Mouse (Mus musculus): ENCODE measurements at regions not wholly inside any gene's neighbourhood (a gene's known extent, or its start where the extent isn't known, plus 50 kb on each side); places are given as distances from the start of the nearest gene placed in this dataset.

GRCm38 (mm10) chr8:74082866-74083618 is 729.7 kb upstream of the Large1 start:
- ATAC-seq (replicated peaks) = no peak
- Histone ChIP-seq H3K27me3 (no peaks in the 10 kb centered on the region), H3K4me3 (no peak overlapping the region), H3K27ac (replicated peaks) (no peak overlapping the region), H3K36me3 (no peaks in the 10 kb centered on the region), H3K4me2 (replicated peaks) (no peak overlapping the region), H3K9me3 (peaks cover 5% of the 10 kb centered on the region; the same call in 1 of the 2 replicates), H3K4me1 (no peaks in the 10 kb centered on the region), H3K9ac (replicated peaks) (no peak overlapping the region)
- 84% methylated on average over 3 of the region's 3 CpGs for WGBS

DNA sequence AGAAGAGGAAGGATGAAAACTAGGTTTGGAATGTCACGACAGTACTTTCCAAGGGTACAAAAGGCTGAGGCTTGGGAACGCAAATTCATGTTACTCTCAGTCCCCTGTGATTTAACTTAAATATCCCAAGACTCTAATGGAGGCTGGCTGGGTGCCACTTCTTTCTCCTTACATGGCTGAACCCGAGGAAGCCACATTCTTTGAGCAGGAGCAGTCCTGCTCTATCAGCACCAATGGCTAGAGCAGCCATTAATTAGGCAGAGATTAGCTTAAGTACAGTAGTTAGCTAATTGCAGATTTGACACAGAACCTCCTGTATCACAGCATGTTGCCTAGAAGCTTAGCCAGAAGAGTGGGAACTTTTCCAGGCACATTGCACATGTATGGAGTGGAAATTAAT is 720.5 kb upstream of the Large1 start:
- WGBS = 11% methylated on average over 3 of the region's 3 CpGs
- H3K27me3 ChIP-seq = no peaks in the 10 kb centered on the region
- ATAC-seq (replicated peaks) = peak; percentile 76; the same call in 1 of the 2 replicates
- H3K4me2 ChIP-seq (replicated peaks) = no peak overlapping the region
- H3K9me3 ChIP-seq = no peaks in the 10 kb centered on the region
- H3K4me3 ChIP-seq = no peak overlapping the region
- H3K27ac ChIP-seq (replicated peaks) = no peak overlapping the region
- H3K4me1 ChIP-seq = peaks cover 5% of the 10 kb centered on the region
- H3K9ac ChIP-seq (replicated peaks) = no peak overlapping the region
- no peaks in the 10 kb centered on the region for H3K36me3 ChIP-seq

- no peak for ATAC-seq (replicated peaks)
- H3K4me1 ChIP-seq = peaks cover 5% of the 10 kb centered on the region
- no peak overlapping the region for H3K4me3 ChIP-seq
- no peaks in the 10 kb centered on the region for H3K27me3 ChIP-seq
- no peaks in the 10 kb centered on the region for H3K9me3 ChIP-seq
- no peak overlapping the region for H3K27ac ChIP-seq (replicated peaks)
- no peak overlapping the region for H3K4me2 ChIP-seq (replicated peaks)
- H3K36me3 ChIP-seq = no peaks in the 10 kb centered on the region
- H3K9ac ChIP-seq (replicated peaks) = no peak overlapping the region
- 86% methylated on average over 2 of the region's 2 CpGs for WGBS
Measured at GRCm38 (mm10) chr8:74071484-74071883, 718.1 kb upstream of the Large1 start.

All from forebrain, embryonic 15.5 days (tissue).